ENCODE assay signal across 17 mouse cellular contexts in the genomic region with DNA sequence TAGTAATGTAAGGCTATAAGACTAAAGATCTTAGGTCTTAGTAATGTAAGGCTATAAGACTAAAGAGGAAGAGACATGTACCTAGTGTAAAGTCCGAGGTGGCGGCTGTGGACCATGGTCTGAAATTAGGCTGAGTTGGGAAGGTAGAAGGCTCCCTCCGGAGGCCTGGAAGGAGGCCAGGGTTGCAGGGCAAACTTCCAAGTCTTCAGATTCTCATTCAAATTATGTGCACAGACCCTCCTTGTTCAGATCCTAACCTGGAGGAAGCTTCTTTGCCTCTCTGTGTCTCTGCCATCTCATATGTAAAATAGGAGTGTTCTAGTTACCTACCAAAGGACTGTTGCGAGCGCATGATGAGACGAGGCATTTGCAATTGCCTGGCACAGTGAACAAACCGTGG. TPM values are rescaled to one million over a fixed set of nuclear protein-coding genes. Genes with fewer than 3 reads are reported as not detected.
DNase-seq lines count a peak whose midpoint lies in the region; ATAC-seq and TF ChIP-seq lines count a peak whose summit lies in the region.
"Had no signal": no experiment of that assay in that cellular context is flagged by ENCODE, and none has a peak within 500 bp of the region (broad histone marks: within the 10 kb centered on the region; RNA-seq: fewer than 3 reads in every experiment).

No protein-coding gene starts in this region.

- peak; percentile 21 for DNase-seq in adrenal gland, postnatal 25 days
- DNase-seq in adrenal gland, adult 18-20 months (ENCODE audit: low spot score in 2 of 2), result no peak
- peak; percentile 28 for DNase-seq in heart, postnatal 4 days
- DNase-seq in heart, embryonic 10.5 days (ENCODE audit: low spot score), result no peak
- no peak for DNase-seq in liver, adult 2 months (ENCODE audit: extremely low read depth, low read depth, low spot score)
- DNase-seq in liver, embryonic 11.5 days (ENCODE audit: low spot score), result no peak
- peak; percentile 56 for DNase-seq in kidney, adult 9 months
- DNase-seq in retina, postnatal 1 day, result no peak
- DNase-seq: right cerebral cortex, adult 18-20 months had no signal

- peak; percentile 45 for TF ChIP-seq CTCF in liver, adult 2 months (IDR thresholded peaks at IDR 0.05; ENCODE audit: low read depth, low read length)

- no peak for ATAC-seq in liver, embryonic 11.5 days (replicated peaks; ENCODE audit: low FRiP score)
- ATAC-seq: intestine, embryonic 15.5 days; Patski had no signal

- H3K27ac ChIP-seq in heart, embryonic 10.5 days, result no peak overlapping the region
- H3K27ac ChIP-seq in liver, adult 2 months (replicated peaks; ENCODE audit: insufficient read depth, low read depth, low read length), result no peak overlapping the region
- no peak overlapping the region for H3K27ac ChIP-seq in liver, embryonic 11.5 days (ENCODE audit: low read depth, low read length)
- H3K27ac ChIP-seq: intestine, embryonic 15.5 days; limb, embryonic 10.5 days had no signal

- 85% methylated on average over 7 of the region's 7 CpGs for WGBS in heart, embryonic 10.5 days
- 64% methylated on average over 7 of the region's 7 CpGs for WGBS in liver, adult 2 months
- WGBS in liver, embryonic 11.5 days, result 84% methylated on average over 7 of the region's 7 CpGs

- TF ChIP-seq POLR2A in liver, adult 2 months (IDR thresholded peaks at IDR 0.05; ENCODE audit: extremely low read depth, insufficient read depth, low read length), result no peak

- no peaks in the 10 kb centered on the region for H3K9me3 ChIP-seq in heart, embryonic 10.5 days
- no peaks in the 10 kb centered on the region for H3K9me3 ChIP-seq in liver, embryonic 11.5 days (ENCODE audit: control insufficient read depth, low read length)
- H3K9me3 ChIP-seq: intestine, embryonic 15.5 days; limb, embryonic 10.5 days had no signal

- no peaks in the 10 kb centered on the region for H3K36me3 ChIP-seq in heart, embryonic 10.5 days
- H3K36me3 ChIP-seq in liver, adult 2 months (ENCODE audit: control insufficient read depth, insufficient read depth, low read length), result no peaks in the 10 kb centered on the region
- no peaks in the 10 kb centered on the region for H3K36me3 ChIP-seq in liver, embryonic 11.5 days (ENCODE audit: control insufficient read depth, insufficient read depth, low read length)
- H3K36me3 ChIP-seq: intestine, embryonic 15.5 days; limb, embryonic 10.5 days had no signal

- H3K4me2 ChIP-seq in liver, embryonic 11.5 days, result no peak overlapping the region
- H3K4me2 ChIP-seq: intestine, embryonic 15.5 days had no signal

- peaks cover 7% of the 10 kb centered on the region; the same call in 1 of the 2 replicates for H3K27me3 ChIP-seq in heart, embryonic 10.5 days (ENCODE audit: insufficient read depth, poor library complexity, severe bottlenecking)
- H3K27me3 ChIP-seq in liver, adult 2 months (ENCODE audit: control insufficient read depth, insufficient read depth, low read length), result no peaks in the 10 kb centered on the region
- no peaks in the 10 kb centered on the region for H3K27me3 ChIP-seq in liver, embryonic 11.5 days (replicated peaks; ENCODE audit: control insufficient read depth, insufficient read depth, low read length)
- H3K27me3 ChIP-seq: intestine, embryonic 15.5 days; Patski had no signal

- no peaks in the 10 kb centered on the region for H3K79me2 ChIP-seq in liver, adult 2 months (ENCODE audit: control insufficient read depth, insufficient read depth, low read length)

- H3K4me1 ChIP-seq in heart, embryonic 10.5 days, result peaks cover 5% of the 10 kb centered on the region; the same call in 1 of the 2 replicates
- H3K4me1 ChIP-seq in liver, adult 2 months (ENCODE audit: control insufficient read depth, insufficient read depth, low read length), result no peaks in the 10 kb centered on the region
- H3K4me1 ChIP-seq in liver, embryonic 11.5 days (replicated peaks; ENCODE audit: control insufficient read depth, insufficient read depth, low read length), result no peaks in the 10 kb centered on the region
- H3K4me1 ChIP-seq: intestine, embryonic 15.5 days had no signal

- H3K4me3 ChIP-seq in heart, embryonic 10.5 days, result no peak overlapping the region
- H3K4me3 ChIP-seq in liver, adult 2 months (ENCODE audit: insufficient read depth, low read depth, low read length), result no peak overlapping the region
- H3K4me3 ChIP-seq in liver, embryonic 11.5 days (ENCODE audit: low read depth, low read length), result no peak overlapping the region
- H3K4me3 ChIP-seq: intestine, embryonic 15.5 days; limb, embryonic 10.5 days had no signal

- H3K9ac ChIP-seq in liver, adult 2 months (ENCODE audit: low read depth, low read length), result no peak overlapping the region
- H3K9ac ChIP-seq in liver, embryonic 11.5 days (ENCODE audit: low read depth, low read length), result no peak overlapping the region
- H3K9ac ChIP-seq: intestine, embryonic 15.5 days had no signal

RNA-seq across cellular contexts. Expression of a gene that starts 2.5 kb away (rescaled TPM):
- not detected in 2 replicates for total RNA-seq in adrenal gland, postnatal 25 days (2021)
- not detected for total RNA-seq in adrenal gland, adult 18-20 months (2021)
- total RNA-seq in heart, postnatal 4 days (2021), result not detected
- not detected in 2 replicates for polyA plus RNA-seq in heart, embryonic 10.5 days (2016; fragmentation: Nextera tagmentation; extraction: Ambion mirVana)
- not detected in 2 replicates for total RNA-seq in liver, adult 2 months (2014; rRNA removed)
- polyA plus RNA-seq in liver, adult 2 months (2012; rRNA removed), result not detected in 2 replicates
- polyA plus RNA-seq in liver, embryonic 11.5 days (2014; fragmentation: Nextera tagmentation; extraction: Ambion mirVana), result not detected in 2 replicates
- total RNA-seq: granulocyte monocyte progenitor cell, adult 5-6 weeks; megakaryocyte progenitor cell, adult 5-6 weeks had no signal
- polyA plus RNA-seq: heart, postnatal 0 days; intestine, embryonic 15.5 days; limb, embryonic 10.5 days; liver, embryonic 16.5 days; neural tube, embryonic 14.5 days had no signal

RNA-seq across cellular contexts. Expression of a gene that starts 23.8 kb away (rescaled TPM):
- 37.7 and 48.6 TPM in 2 replicates for total RNA-seq in adrenal gland, postnatal 25 days (2021)
- 100 to 1,000 TPM in 1 of 2 experiments, 10 to 100 TPM in 1; 53.0 to 105 TPM for total RNA-seq in adrenal gland, adult 18-20 months (2021)
- 1 to 10 TPM; 1.5 to 2.1 TPM for total RNA-seq in heart, postnatal 4 days (2021)
- 2.9 and 5.5 TPM in 2 replicates for polyA plus RNA-seq in heart, embryonic 10.5 days (2016; fragmentation: Nextera tagmentation; extraction: Ambion mirVana)
- total RNA-seq in liver, adult 2 months (2014; rRNA removed), result 3.7 and 4.7 TPM in 2 replicates
- 4.1 and 5.8 TPM in 2 replicates for polyA plus RNA-seq in liver, adult 2 months (2012; rRNA removed)
- polyA plus RNA-seq in liver, embryonic 11.5 days (2014; fragmentation: Nextera tagmentation; extraction: Ambion mirVana), result 4.6 and 5.3 TPM in 2 replicates

RNA-seq across cellular contexts. Expression of a gene that starts 34.8 kb away (rescaled TPM):
- total RNA-seq in adrenal gland, postnatal 25 days (2021), result 18.3 and 19.1 TPM in 2 replicates
- 10 to 100 TPM; 12.9 to 15.1 TPM for total RNA-seq in adrenal gland, adult 18-20 months (2021)
- total RNA-seq in heart, postnatal 4 days (2021), result 10 to 100 TPM; 21.2 to 24.5 TPM
- polyA plus RNA-seq in heart, embryonic 10.5 days (2016; fragmentation: Nextera tagmentation; extraction: Ambion mirVana), result 6.4 TPM in 2 replicates
- 12.3 and 20.7 TPM in 2 replicates for total RNA-seq in liver, adult 2 months (2014; rRNA removed)
- polyA plus RNA-seq in liver, adult 2 months (2012; rRNA removed), result 2.9 and 3.6 TPM in 2 replicates
- 2.5 and 2.6 TPM in 2 replicates for polyA plus RNA-seq in liver, embryonic 11.5 days (2014; fragmentation: Nextera tagmentation; extraction: Ambion mirVana)

RNA-seq across cellular contexts. Expression of a gene that starts 49.9 kb away (rescaled TPM):
- total RNA-seq in adrenal gland, postnatal 25 days (2021), result 223 and 260 TPM in 2 replicates
- 100 to 1,000 TPM; 269 to 484 TPM for total RNA-seq in adrenal gland, adult 18-20 months (2021)
- total RNA-seq in heart, postnatal 4 days (2021), result 100 to 1,000 TPM; 502 TPM
- 348 and 488 TPM in 2 replicates for polyA plus RNA-seq in heart, embryonic 10.5 days (2016; fragmentation: Nextera tagmentation; extraction: Ambion mirVana)
- 25.9 and 26.1 TPM in 2 replicates for total RNA-seq in liver, adult 2 months (2014; rRNA removed)
- 16.3 and 19.0 TPM in 2 replicates for polyA plus RNA-seq in liver, adult 2 months (2012; rRNA removed)
- 234 and 244 TPM in 2 replicates for polyA plus RNA-seq in liver, embryonic 11.5 days (2014; fragmentation: Nextera tagmentation; extraction: Ambion mirVana)

Comparison
In these comparisons a context has a peak if more than half of its experiments do, and no peak if none do; other contexts are left out.
1. DNase-seq: peak in adrenal gland, postnatal 25 days (single experiment), heart, postnatal 4 days (single experiment) and kidney, adult 9 months (single experiment); none in adrenal gland, adult 18-20 months (0 of 2), heart, embryonic 10.5 days (single experiment), liver, adult 2 months (single experiment), liver, embryonic 11.5 days (single experiment) and retina, postnatal 1 day (single experiment).